Mouse (Mus musculus) gastrocnemius, postnatal 14 days (tissue): ENCODE results near the gene Oas1a. TPM values are rescaled to one million over a fixed set of nuclear protein-coding genes. Genes with fewer than 3 reads are reported as not detected.
"Not testable (repeated sequence)": the region's sequence is repeated elsewhere in the genome, so short reads cannot be mapped to it uniquely, and the experiment has no call there.

Experiments
- DNase-seq: peaks from one replicate; pipeline ENCODE4 v3.0.0; 2021; ENCODE audit warnings: mixed read lengths
- intact Hi-C: fragments of 180-260 bp; cut with DNase I; formaldehyde crosslinking; loops from one replicate; pipeline ENCODE4 v1.15.1; 2025; ENCODE audit warnings: low total_unique reads
- long read RNA-seq, 2 experiments: library from polyadenylated mRNA; stranded (forward); transcript quantifications; one replicate each; pipeline ENCODE4 v2.0.0; 2021
- total RNA-seq, 2 experiments: library from RNA; stranded (reverse); gene quantifications; 2 replicates each; pipeline ENCODE4 v1.2.3; 2021

The Oas1a gene
- total RNA-seq, result not detected
- long read RNA-seq, experiment 1, result 0 reads
- long read RNA-seq, experiment 2, result 0 reads

DNA sequence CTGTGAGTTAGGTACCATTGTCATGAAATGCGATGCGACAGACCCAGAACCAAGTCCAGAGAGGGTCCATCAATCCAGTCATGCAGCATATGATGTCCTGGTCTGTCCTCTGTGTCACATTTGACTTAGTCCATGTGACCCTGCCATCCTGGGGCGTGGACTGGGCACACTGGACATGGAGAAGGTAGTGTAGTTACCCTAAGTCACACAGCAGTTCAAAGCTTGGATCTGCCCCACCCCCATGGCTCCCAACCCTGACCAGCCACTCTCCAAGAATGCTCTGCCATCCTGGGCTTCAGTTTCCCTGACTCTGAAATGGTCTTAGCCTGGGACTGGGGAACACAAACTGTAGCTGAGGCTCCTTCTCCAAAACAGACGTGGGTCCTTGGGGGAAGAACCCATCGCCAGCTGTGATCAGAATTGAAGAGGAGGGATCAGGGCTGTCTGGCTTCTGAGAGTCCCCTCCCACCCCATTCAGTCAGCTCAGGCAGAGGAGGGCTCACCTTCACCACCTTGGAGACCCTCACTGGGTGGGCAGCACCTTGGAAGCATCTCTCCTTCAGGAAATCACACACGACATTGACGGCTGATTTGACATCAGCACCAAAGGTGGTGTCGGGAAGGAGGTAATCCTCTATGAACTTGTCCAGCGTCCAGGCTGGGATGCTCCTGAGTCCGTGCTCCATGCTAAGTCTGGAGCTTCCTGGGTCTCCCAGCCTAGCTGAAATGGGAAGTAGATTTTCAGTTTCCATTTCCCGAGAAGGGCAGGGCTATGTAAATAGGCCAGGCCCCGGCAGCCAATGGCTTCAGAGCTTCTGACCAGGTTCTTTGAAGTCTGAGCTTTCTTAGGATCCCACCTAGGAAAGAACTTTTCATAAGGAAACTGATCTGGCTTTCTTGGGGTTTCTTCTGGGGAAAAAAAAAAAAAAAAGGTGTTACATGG, at the start of gene Oas1a:
Oas1a (minus strand) TSS at position 731 of the 943 bp plus-strand sequence.
- intact Hi-C loops, DNase-seq: not testable (repeated sequence)

DNA sequence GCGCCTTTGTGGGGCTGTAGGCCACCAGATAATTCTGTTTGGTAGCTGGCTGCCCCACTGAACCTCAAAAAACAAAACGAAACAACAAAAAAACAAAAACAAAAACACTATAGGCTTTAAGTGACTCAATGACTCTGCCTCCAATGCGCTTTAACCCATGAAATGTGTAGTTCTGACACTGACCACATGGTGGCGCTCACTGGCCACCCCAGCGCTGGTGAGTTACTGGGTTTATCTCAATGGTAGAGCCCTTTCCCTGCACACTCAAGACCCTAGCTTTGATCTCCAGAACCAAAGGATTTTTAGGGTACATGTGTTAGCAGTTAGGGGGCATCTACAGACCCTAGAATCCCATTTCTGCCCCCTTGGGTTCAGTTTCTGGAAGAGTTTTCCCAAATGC, 46.7 kb upstream of the Oas1a start:
- intact Hi-C loops, result no loop called here
- no peak for DNase-seq

DNA sequence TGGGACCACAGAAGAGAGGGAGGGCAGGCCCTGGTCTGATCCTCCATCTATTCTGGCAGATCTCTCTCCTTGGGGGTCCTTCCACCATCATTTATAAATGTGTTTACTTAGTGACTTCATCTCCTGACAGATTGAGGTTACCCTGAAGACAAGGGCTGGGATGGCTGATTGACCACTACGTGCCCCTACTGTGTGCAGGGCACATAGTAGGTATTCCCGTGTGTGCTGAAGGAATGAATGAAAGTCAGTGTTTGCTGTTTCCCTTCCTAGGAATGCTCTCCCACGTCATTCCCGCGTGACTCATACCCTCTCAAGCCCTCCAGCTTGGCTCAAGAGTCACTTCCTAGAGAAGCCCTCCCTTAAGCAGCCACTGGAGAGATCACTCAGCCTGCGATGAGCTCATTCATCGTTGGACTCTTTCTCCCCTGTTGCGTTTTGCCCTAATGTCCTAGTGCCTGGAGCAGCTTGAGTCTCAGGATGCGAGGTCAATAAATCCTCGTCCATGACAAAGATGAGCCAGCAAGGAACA, 45.0 kb upstream of the Oas1a start:
- DNase-seq, result peak; percentile 34
- intact Hi-C loops, result no loop called here

DNA sequence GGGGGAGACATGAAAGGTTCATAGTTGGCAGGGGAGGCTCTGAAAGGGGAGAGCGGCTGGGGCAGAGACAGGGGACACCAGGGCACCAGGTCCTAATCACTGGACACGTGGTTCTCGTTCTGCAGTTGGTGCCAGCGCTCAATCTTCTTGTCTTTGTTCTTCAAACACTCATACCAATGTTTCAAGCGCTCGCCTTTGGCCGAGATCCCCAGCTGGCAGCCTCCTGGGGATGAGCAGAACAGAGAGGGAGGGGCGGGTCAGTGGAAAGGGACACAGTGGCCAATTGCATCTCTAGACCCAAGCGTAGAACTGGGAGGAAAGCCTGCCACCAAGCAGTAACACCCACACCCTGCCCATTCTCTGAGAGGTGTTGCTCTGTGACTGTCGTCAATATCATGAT, 34.8 kb upstream of the Oas1a start:
- DNase-seq, result no peak
- intact Hi-C loops, result no loop called here

DNA sequence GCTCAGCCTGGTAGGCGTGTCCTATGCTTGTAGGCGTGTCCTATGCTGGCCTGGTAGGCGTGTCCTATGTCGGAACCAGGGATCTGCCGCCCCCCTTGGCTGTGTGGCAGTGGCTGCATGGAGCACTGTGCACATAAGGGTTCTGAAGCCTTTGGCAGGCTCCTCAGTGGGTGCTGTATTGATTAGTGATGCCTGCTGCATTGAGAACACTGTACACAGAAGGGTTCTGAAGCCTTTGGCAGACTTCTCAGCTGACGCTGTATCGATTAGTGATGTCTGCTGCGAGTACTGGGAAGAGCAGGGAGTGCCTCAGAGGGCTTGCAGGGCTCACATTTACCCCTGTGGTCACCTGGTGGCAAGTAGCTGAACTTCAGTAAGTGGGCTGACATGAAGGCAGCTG, 31.3 kb upstream of the Oas1a start:
- intact Hi-C loops, result no loop called here
- no peak for DNase-seq

DNA sequence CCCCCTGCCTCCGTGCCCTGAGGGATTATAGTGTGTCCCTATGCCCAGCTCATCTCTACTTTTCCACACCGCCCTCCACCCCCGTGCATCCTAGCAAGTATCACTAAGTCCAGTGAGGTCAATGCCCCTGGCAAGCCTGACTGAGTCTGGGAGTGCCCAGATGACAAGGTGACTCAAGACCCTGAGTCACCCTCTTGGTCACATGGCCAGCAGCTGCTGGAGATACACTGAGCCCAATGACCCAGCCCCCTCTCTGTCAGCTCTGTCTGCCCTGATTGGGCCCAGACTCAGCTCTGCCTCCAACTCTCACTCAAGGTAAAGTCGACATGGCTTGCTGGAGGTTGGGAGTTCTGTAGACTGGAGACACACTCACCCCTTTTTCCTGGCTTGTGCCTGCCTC, 30.5 kb upstream of the Oas1a start:
- DNase-seq, result no peak
- intact Hi-C loops, result no loop called here

DNA sequence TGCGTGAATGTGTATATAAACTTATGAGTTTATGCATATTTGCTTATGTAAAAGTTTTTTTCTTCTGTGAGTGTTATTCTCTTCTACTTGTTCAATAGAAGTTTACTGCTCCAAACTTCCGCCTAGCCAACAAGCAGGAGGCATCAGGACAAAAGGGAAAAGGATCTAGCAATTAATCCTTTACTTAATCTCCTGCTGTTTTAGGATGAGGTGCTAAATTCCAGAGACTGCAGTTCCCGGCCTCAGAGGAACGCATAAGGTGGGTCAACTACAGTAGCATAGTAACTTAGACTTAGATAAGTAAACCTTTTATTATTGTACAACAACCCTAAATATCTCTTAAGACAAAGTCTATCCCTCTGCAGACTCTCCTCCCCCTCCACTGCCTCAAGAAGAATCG, 26.6 kb upstream of the Oas1a start:
- intact Hi-C loops, result no loop called here

DNA sequence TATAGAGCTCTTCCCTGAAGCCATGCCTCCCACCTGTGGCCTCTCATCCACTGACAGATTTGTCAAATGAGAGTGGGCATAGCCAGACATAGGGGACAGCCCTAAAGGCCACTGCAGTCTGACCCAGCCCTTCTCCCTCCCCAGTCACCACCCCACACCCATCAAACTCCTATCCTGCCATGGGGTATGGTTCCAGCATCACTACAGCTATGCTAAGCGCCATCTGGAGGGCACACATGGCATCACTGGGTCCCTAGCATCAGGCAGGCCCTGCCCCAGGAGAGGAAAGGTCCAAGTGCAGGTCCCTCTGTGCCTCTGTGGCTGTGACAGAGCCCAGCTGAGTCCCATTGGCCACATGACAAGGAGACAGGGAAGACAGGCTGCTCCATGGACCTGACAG, 19.7 kb upstream of the Oas1a start:
- intact Hi-C loops, result no loop called here
- no peak for DNase-seq

More for the DNA sequence above, 26.6 kb upstream of the Oas1a start:
- no peak for DNase-seq

DNA sequence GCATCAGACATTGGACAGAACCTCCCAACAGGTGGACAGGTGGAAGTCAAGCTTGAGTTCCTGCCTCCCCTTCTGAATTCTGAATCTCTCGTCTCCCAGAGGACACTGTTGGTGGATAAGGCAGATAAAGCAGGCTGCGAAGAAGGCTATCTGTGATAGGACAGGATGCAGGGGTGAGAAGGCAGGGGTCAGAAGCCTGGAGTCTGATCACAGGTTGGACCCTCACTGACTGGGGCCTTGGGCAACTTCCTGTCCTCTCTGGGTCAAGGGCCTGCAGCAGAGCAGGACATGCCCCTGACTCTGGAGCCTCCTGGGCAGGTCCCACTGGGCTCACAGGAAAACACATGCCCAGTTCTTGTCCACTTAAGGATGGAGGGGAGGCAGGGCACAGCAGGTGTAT, 19.0 kb upstream of the Oas1a start:
- intact Hi-C loops, DNase-seq: not testable (repeated sequence)

DNA sequence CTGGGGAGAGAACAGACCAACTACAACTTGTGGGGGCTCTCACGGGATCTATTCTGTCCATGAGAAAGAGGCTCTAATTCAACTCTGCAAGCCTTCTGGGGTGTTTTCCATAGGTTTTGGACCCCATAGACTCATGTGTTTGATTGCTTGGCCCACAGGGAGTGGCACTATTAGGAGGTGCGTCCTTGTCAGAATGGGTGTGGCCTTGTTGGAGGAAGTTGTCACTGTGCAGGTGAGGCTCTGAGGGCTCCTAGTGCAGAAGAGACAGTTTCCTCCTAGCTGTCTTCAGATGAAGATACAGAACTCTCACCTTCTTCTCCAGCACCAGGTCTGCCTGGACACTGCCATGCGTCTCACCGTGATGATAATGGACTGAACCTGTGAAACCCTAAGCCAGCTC, 17.2 kb upstream of the Oas1a start:
- intact Hi-C loops, result not testable (repeated sequence)

DNA sequence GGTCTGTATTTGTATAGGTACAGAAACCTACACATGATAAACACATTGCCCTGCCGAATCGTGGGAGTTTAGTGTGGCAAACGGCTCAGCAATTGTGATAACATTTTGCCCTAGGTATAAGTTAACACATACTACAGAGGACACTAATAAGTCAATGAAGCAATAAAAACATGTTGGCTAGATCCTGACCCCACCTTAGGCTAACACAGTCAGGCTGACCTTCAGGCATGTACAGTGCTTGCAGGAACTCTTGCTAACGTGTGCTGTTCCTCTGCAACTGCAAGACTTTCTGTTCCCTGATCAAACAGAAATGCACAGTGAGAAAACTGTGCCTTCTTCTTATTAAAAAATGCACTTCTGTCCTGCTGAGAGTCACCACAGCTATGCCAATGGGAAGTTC, 16.6 kb upstream of the Oas1a start:
- DNase-seq, result no peak
- intact Hi-C loops, result no loop called here

More for the DNA sequence above, 17.2 kb upstream of the Oas1a start:
- DNase-seq, result not testable (repeated sequence)

DNA sequence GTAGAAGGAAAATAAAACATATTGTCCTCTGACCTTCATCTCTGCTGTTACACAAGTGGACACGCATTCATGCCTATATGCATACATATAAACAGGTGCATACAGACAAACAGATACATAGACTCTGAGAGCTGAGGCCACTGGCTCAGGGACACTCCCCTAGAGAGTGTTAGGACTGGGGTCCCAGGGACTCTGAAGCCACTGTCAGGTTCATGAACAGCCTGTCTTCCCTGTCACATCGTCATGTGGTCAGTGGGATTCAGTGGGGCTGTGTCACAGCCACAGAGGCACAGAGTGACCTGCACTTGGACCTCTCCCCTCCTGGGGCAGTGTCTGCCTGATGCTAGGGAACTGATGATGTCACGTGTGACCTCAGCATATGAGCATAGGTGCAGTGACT, 13.0 kb upstream of the Oas1a start:
- no peak for DNase-seq
- intact Hi-C loops, result no loop called here

DNA sequence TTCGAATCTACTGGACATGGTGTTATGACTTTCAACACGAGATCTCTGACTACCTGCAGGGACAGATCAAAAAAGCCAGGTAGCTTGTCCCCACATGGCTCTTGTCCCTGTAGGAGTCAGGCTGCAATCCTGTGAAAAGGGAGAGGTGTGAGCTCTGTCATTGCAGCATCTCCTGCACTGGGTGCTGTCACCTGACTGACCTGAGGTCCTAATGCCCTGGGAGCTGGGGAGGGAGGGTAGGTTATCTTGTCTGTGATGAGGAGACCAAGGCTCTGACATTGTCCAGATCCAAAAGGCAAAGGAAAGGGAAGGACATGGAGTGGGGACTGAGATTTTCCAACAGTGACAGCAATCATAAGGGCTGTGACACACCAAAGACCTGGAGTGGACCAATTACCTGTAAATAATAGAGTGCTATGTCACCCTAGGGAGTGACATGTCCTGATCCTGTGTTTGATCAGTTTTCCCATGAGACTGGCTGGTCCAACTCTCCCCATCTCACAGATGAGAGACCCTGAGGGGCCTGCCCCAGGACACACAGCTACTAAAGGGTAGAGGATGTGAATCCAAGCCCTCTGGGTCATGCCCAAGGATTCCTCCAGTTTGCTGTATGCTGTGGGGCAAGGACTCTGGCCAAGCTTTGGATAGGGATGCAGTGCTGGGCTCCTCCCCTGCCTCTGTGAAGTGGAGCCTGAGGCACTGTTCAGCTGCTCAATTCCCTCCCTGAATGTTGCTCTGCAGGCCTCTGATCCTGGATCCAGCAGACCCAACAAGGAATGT, 12.0 kb upstream of the Oas1a start:
- intact Hi-C loops, DNase-seq: not testable (repeated sequence)

DNA sequence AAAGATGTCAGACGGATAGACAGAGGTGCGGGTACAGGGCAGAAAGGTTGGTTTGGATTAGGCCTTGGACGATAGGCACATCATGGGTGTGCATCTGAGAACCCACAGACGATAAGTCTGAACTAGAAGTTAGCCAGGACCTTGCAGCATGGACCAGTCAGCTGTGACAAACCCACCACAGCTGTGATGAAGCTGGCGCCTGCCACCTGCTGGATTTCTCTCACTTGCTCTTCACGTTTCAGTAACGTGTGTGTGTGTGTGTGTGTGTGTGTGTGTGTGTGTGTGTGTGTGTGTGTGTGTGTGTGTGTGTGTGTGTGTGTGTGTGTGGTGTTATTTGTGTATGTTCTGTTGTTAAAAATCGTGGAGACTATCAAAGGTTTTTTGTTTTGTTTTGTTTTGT, 6.9 kb upstream of the Oas1a start, which contains the start of gene Oas1d:
Oas1d (plus strand) TSS at position 333 of the 400 bp plus-strand sequence.
- DNase-seq, intact Hi-C loops: not testable (repeated sequence)

DNA sequence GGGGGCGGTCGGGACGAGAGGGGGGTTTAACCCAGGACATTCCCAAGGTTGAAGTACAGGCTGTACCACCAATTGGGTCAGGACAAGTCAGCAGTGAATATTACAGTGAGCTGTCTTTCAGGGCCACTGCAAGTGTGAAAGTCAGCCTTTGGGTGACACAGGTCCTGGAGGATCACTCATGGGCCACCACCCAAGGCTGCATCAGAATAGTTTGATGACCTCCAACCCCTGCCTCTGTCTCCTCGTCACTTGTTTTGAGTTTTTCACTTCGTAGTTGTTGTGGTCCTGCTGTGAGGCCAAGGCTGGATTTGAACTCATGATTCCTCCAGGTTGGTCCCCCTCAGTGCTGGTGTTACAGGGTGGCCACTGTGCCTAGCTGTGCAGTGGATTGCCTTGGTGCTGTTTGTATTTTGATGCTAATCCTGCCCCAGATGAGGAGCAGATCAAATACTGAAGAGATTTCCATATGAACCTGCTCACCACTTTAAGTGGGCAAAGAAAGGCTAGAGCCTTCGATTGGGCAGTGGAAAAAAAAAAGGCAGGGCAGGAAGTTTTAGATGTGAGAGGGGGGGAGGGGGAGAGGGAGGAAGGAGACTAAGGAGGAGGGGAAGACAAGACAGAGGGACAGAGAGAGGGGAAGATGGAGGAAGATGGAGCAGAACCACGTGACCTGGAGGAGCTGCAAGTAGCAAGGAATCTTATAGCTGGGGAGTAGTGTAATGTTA, 1.0 kb upstream of the Oas1a start:
- intact Hi-C loops, result no loop called here
- no peak for DNase-seq

DNA sequence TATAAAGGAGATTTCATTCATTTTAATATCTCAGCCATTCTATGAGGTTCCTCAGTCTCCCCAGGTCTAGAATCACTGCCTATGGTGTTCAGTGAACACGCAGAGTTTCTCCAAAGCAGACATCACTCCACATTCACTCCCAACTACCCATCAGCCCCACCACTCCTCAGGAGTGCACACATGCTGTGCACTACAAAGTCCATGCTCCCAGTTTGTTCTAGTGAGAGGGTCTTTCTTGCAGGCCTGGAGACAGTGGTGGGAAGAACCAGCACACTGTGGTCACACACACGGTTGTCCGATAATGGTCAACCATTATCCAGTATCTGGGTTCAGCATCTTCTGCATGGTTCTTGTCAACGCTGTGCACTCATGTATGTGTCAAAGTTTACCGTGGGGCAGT, 5.3 kb downstream of the Oas1a start:
- intact Hi-C loops, result no loop called here
- no peak for DNase-seq

DNA sequence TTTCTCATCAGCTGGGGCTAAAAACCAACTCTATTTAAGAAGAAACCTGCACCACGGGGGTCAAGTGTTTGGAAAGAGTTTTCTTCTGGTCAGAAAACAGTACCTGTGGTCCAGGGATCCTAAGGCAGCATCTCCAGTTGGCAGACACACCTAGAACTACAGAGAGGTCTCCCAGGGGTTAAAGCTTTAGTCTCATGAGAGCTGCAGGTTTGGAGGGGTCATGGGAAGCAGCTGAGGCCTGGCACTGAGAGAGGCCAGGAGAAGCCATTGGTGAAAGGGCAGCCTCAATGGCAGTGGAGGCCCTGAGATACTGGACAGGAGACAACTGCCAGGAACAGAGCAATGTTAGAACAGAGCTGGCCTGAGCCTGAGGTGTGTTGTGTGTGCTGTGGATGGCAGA, 6.7 kb downstream of the Oas1a start:
- no peak for DNase-seq
- intact Hi-C loops, result no loop called here

DNA sequence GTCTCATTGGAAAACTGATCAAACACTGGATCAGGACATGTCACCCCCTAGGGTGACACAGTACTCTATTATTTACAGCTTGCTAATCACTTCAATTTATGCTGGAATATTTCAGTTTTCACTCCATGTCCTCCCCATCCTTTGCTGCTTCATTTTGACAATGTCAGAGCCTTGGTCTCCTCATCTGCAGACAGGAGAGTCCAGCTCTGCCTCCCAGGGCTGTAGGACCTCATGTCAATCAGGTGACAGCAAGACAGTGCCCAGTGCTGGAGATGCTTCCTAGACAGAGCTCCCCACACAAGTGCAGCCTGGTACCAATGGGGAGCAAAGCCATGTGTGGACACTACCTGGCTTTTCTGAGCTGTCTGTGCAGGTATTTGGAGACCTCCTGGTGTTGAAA, 8.6 kb downstream of the Oas1a start:
- no peak for DNase-seq
- intact Hi-C loops, result no loop called here

DNA sequence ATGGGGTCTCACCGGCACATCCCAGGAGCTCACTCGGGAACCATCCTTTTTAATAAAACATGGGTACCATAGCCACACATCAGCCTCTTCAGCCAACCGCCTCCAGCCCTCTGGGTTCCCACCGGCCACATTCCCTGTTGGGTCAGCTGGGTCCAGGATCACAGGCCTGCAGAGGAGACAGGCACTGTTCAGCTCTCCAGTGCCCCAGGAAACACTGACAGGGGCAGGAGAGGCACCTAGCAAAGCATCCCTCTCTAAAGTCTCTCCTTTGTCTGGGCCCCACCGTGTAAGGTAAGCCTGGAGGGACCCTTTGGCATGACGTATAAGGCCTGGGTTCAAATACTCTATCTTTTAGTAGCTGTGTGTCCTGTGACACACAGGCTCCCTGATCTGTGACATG, 9.0 kb downstream of the Oas1a start:
- DNase-seq, result no peak
- intact Hi-C loops, result no loop called here
